Mouse (Mus musculus) retina, postnatal 7 days (tissue): Measurements from ENCODE around the gene Fn3krp.

ENCODE experiments used
- DNase-seq: peaks from one replicate; pipeline ENCODE4 v3.0.0-alpha.2; 2012; ENCODE audit warnings: low read depth, low spot score

Gene Fn3krp

DNA sequence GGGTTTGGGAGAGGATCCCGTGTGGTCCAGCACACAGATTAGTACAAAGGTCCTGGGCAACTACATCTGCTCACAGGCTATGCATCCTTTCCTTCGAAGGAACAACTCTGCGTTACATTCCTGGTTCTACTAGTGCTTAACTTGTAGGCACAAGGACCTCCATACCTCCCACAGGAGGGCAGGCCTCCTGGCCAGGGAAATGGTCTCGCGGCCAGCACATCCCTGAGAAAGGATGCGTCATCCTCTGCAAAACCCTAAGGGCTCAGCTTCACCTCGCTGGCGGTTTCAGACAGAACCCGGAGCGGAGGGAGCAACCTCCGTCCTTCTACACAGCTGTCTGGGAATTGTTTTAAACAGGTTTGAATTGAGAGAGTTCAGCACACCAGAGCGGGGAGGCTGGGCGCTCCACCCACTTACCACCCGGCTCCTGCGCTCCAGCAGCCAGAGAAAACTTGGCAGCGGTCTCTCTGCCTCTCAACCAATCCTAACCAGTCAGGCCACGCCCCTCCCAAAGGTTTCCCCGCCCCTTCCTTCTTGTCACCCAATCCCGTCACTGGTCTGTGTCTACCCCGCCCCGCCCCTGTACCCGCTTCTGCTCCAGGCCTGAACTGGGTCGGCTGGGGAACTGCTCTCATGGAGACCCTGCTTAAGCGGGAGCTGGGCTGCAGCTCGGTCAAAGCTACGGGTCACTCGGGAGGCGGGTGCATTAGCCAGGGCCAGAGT is at the start of gene Fn3krp:
TSS of gene Fn3krp (plus strand) at position 572 of the 723 bp plus-strand sequence.
- peak; percentile 97 for DNase-seq

DNA sequence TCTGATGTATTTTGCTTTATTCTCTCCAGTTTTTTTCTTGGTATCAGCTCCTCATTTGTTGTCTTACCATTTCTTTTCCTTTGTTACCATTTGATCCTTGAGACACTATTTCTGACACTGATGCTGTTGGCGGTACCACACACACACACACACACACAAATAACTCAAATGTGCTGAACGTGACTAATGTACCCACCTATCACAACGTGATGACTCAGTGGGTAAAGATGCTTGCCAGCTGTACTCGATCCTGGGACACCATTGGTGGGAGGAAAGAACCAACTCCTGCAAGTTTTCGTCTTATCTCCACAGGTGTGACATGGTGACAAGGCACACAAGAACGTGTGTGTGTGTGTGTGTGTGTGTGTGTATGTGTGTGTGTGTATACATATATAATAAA is 47.9 kb upstream of the Fn3krp start:
- DNase-seq: no peak

DNA sequence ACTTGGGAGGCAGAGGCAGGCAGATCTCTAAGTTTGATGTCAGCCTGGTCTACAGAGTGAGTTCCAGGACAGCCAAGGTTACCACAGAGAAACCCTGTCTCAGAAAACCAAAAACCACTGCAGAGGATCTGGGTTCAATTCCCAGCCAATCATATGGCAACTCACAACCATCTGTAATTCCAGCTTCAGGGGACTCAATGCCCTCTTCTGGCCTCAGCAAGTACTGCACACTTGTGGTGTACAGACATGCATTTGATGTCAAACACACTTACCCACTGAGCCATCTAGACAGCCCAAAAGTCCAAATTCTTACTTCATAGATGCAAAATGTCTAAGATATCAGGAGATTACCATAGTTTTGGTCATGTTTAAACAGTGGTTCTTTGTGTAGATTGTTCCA is 42.6 kb upstream of the Fn3krp start:
- no peak for DNase-seq

DNA sequence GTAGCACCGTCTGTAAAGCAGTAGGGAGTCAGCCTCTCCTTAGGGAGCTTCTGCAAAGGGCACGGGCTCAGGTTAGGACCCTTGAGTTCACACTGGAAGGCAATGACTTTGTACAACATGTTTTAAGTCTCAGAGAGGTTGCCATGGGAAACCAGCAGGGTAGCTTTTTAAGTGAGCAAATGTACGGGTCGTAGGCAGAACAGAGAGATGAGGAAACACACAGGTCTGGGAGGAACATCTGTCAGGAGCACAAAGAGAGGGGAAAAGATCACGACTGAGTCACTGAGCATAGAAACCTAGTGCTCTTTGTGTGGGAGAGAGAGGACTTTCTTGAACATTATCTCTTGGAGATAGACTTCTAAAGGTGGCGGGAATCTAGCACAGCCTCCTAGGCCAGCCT is 40.9 kb upstream of the Fn3krp start:
- no peak for DNase-seq

DNA sequence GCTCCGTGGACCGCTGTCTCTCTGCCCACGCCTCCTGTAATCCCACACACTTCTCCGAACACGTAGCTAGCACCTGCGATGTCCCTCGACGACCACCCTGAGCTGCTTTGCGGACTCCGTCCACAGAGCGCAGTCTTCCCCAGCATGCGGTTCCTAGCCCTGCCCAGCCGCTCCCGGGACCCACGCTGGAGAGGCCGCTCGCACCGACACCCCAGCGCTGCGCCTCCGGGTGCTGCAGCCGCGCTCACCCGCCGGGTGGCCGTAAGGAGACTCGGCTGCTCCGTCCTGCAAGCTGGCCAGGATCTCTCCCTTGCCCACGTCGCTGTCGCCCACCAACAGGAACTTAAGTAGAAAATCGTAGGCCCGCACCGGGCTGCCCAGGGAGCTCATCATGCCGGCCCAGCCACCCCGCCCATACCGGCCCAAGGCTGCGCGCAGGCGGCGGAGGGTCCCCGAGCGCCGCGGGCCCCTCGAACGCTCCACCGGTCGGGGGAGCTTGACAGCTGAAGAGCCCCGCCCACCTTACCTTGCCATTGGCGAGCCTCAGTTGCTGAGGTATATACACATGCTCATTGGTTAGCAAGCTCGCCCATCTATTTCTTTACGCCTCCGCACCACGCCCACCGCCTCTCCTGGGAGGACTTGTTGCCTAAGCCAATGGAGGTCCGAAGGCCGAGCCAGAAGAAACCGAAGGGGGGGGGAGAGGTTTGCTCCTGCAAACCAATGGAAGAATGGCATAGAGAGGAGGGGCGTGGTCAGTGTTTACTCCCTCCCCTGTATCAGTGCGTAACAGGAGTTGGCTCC is 33.2 kb upstream of the Fn3krp start, which contains the start of gene Rab40b:
TSS of gene Rab40b (minus strand) at position 502 of the 804 bp plus-strand sequence.
- peak; percentile 84 for DNase-seq

DNA sequence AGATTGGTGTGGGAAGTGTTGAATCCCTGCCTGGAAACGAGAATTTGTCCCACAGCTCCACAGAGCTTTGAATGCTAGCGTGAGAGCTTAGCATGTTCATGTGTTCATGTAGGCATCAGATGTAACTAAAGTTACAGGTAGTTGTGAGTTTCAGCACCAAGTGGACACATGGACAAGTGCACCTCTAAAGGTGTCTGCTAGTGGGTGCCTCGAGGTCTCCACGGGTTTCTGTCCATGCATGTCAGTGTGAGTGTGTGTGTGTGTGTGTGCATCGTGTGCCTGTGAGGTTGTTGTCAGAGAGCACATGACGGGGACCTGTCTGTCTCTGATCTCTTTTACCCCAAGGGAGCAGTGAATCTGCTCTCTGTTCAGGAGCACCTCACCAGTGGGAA is 32.7 kb upstream of the Fn3krp start:
- no peak for DNase-seq

DNA sequence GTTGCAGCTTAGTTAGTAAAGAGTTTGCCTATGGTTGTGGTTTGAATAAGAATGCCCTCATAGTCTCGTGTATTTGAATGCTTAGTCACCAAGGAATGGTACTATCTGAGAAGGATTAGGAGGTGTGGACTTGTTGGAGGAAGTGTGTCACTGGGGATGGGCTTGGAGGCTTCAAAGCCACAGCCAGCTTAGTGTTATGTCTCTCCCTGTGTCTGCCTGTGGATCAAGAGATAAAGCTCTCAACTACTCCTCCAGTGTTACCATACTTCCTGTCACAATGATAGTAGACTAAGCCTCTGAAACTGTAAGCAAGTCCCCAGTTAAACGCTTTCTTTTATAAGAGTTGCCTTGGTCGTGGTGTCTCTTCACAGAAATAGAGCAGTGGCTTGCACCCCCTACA is 30.4 kb upstream of the Fn3krp start:
- no peak for DNase-seq

DNA sequence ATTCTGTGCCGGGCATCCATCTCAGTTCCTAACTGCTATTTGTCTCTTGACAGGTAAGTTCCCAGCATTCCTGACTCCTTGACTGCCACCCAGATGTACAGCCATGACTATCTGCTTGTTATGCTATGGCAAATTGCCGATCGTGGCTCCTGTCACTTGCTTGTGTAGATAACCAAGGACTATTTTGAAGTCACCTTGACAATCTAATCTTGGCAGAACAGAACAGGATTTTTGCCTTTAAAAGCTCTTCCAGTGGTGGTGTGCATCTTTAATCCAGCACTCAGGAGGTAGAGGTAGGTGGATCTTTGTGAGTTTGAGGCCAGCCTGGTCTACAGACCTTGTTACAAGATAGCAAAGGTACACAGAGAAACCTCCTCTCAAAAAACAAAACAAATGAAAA is 28.8 kb upstream of the Fn3krp start:
- no peak for DNase-seq

DNA sequence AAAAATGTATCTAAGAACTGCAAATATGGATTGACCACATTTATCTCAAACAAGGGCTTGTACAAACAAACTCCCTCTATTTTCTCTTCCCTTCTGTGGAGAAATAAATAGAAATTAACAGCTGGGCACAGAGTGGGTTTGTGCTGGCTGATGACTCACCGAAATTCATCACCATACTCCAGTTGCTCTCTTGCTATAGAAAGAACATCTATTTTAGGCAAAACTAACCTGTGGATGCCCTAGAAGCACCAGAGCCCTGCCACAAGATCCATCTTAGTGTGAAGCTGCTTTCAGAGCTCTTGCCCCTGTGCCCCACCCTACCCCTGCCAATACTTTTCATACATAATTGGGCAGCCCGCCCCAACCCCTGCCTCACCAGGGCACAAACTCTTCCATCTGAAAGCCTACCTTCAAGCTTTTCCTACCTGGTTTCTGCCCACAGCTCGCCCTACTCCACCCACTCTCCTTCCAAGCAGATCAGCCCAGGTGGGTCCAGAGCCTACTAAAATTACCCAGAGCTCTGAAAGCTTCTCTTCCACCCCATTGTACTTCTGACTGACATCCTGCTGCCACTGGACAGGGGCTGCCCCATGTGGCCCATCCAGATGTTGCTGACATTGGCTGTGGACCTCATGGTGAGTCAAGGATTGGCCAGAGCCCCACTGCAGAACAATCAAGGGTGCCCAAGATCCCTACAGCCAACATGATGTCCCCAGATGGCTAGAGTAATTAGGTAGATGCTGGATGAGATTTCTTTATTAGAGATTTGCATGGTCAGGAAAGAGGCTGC is 13.6 kb upstream of the Fn3krp start:
- no peak for DNase-seq

DNA sequence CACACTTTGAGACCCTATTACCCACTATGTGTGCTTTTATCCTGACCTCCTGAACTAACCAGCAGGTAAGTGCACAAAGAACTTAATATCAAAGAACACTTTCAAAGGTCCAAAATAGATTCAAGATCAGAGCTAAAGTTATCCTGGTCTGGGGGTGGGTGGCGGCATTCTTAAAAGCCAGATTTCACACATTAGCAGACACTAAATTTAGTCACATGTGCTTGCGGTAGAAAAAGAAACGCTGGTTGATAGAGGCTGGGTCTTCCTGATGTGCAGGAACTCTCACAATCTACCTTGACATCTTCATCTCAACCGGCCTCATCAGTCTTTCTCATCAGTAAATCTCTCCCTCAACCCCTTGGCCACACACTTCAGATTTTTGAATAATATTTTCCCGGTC is 6.4 kb upstream of the Fn3krp start:
- no peak for DNase-seq

DNA sequence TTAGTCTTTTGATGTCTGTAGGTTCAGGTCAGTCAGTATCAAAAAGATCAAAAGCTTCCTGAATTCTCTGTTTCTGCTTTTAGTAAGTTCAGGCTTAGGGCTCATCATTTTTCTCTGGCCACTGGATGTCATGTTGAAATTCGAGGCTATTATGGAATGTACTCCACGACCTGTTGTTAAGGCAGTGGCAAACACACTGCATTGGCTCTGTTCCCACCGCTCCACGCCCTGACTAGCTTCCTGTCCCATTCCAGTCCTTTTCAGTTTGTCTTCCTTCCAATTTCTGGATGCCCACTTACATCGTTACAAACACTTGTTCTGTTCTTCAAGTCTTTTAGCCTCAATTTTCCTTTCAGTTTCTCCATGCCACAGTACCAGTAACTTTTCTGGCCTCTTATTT is 5.8 kb upstream of the Fn3krp start:
- DNase-seq: no peak

DNA sequence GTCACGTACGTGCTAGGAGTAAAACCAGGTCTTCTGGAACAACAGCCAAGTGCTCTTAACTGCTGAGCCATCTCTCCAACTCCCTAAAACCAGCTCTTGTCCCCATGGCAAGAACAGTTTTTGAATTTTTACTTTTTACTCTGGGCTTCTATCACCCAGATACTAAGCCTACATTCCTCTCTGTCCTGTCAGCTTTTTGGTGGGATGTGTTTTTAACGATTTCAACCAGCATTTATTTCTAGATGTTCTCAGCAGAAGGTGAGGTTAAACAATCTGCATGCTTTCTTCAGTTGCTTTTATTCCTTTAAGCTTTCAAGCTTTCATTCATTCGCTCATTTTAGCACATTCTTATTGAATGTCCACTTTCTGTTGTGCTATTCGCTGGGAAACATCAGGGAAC is 3.2 kb upstream of the Fn3krp start:
- DNase-seq: no peak

DNA sequence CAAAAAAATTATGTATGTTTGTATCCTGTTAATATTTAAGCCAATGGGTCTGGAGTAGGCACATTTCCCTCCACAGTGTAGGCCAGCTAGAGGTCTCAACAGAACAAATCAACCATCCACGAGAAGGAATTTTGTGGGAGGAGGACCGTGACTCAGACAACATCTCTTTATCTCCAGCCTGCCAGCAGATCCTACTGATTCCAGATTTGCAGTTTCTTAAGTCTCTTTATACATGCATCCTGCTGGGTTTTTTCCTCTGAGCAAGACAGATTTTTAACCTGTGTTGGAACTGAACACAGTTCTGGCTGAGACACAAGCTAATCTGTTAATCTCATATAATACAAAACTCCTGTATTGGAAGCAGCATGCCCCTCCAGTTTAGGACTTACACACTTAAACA is 2.3 kb upstream of the Fn3krp start:
- DNase-seq: no peak

DNA sequence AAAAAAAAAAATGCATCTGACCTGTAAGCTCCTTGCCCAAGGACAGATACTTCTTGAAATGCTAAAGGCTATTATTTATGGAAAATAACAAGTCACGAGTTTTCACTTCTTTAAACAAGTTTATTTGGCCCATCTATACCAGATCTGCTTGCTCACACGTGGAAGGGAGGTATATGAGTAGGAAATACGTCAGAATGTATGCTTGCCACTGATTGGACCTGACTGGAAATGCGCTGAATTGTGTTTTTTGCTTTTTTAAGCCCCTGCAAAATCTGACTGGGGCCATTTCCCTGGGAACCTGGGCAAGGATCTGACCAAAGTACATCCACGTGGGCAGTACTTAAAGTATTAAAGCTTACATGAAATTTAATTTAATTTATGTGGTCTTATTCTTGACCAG is 822 bp upstream of the Fn3krp start:
- DNase-seq: no peak

DNA sequence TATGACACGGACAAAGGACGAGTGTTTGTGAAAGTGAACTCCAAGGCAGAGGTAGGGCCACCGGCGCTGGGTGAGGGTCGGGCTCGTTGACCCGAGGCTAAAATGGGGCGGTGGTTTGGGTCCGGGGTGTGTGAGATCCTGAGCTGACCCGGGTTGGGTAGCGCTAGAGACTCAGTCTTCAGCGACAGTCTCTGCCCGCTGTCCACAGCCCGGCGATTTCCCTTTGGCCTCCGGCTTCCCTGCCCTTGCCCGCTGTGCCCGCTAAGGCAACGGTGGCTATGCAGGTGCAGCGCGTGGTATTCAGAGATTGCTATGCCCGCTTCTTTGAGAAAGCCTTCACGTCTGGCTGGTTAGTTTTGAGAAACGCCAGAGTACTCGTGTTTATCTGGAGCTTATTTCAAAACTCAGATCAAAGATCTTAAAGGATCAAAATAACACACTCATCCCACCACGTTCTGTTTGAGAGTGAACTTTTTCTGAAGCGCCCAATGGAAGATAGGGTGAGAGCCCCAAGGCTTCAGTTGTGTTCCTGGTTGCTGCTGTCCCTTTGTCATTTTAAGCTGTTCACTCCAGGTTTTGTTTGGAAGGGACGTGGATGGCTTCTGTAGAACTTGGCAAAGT is 462 bp downstream of the Fn3krp start:
- DNase-seq: no peak

DNA sequence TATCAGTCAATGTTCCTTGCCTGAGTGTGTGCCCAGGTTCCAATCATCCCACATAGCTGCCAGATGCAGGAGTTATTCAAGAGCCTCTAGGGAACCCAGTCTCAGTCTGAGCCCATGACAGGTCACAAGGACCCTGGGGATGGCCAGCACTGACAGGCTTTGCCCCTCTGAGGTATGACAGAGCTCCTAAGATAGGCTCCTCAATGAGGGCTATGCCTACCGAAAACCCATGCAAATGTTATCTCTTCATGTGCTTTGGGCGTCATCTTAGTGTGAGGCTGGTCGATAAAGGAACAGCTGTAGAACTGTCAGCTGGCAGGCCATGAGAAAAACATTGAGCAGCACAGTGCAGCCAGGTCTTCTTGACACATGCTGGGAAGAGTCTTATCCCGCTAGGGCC is 12.2 kb downstream of the Fn3krp start:
- DNase-seq: no peak

DNA sequence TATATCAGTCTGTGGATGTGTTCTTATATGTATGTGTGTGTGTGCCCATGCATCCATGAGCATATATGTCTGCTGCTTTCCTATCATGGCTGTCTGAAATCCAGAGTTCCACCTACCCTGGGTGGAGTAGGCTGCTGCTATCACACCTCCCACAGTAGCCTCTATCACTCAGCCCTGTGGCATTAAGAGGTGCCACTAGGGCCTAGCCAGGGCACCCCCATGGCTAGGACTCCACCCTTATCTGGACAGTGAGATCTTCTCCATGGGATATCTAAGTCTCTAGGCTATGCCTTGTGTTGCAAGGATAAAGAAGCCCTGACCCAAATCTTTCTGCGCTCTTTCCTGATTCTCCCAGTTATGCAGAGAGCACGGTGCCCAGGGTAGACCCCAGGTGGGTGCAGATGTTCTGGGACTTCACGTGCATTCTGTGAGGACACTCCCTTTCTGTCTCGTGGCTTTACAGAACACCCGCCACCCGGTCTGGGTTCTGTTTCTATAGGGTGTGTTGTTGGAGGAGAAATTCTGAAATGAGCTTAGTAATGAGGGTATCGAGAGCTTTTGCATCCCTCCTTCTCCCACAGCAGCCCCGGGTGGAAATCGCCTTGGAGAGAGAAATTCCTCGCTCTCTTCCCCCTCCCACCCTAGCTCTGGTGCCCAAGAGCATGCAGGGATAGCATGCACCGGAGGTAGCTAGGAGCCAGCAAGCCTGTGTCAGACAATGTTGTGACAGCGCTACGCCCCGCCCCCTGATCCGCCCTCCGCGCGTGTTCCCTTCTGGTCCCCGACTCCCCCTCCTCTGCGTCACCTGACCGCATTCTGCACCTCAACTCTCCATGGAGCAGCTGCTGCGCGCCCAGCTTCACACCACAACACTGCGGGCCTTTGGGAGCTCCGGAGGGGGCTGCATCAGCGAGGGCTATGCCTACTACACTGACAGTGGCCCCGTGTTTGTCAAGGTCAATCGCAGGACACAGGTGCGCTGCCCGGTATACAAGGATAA is 13.3 kb downstream of the Fn3krp start, which contains the start of gene Fn3k:
TSS of gene Fn3k (plus strand) at position 758 of the 1,000 bp plus-strand sequence.
- DNase-seq: peak; percentile 79

DNA sequence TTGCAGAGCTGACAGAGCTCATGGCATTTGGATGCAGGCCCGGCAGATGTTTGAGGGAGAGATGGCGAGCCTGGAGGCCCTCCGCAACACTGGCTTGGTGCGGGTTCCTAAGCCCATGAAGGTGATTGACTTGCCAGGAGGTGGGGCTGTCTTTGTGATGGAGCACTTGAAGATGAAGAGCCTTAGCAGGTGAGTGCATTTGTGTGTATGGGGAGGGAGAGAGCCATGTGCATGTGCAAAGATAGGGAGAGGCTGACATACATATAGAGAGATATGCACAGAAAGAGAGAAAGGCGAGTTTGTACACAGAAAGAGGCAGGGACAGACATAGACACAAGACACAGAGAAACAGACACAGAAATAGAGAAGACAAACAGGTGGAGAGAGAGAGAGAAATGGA is 16.0 kb downstream of the Fn3krp start:
- no peak for DNase-seq

DNA sequence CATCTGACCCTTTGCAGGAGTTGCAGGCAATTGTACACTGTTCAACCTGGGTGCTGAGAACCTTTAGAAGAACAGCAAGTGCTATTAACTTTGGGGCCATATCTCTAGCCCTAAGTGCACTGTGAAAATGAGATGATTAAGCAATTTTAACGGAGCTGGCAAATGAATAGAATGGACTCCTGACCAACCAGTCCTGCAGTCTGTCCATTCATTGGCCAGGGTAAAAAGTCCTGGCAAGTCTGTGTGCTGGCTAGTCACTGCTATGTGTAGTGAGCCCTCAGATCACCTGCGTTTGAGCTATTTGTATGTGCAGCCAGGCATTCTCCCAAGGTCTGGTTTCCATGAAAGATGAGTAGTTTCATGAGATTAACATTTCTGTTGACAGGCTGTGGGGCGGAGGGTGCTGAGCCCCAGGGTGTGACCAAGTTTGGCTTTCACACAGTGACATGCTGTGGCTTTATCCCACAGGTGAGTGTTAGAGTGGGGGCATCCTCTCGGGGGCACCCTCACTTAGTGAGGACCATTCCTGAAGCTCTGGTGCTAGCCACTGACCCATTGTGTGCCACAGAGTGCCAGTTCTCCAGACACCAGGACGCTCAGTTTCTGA is 18.6 kb downstream of the Fn3krp start:
- DNase-seq: no peak

DNA sequence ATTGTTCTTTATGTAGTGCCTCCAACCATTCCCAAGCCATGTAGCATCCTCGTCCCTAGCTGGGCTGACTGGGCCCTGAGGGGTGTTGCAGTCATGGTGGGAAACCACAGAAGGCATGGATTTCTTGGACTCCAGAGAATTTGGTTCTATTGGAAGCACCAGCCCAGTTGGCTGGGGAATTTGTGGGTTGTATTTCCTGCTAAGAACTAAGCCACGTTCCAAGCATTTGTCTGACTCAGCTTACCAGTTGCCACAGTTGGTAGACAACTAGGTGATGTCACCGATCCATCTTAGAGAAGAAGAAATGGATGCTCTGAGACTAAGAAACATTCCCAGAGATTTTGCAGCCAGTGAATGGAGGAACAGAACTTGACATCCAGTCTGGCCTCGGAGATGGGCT is 20.5 kb downstream of the Fn3krp start:
- DNase-seq: no peak
